Mouse (Mus musculus) lung, postnatal 25 days (tissue): ENCODE data around the gene Arsa.
"Not testable (repeated sequence)": the region's sequence is repeated elsewhere in the genome, so short reads cannot be mapped to it uniquely, and the experiment has no call there.

Experiments
- DNase-seq: peaks from one replicate; pipeline ENCODE4 v3.0.0; 2022; ENCODE audit warnings: low spot score

Arsa gene

GRCm38 (mm10) chr15:89453865-89454478 is 23.3 kb downstream of the Arsa start, which contains the start of gene Mapk8ip2:
TSS of gene Mapk8ip2 (plus strand) at chr15:89453913.
- no peak for DNase-seq

GRCm38 (mm10) chr15:89452906-89453864 is 24.0 kb downstream of the Arsa start:
- DNase-seq: peak; percentile 48

GRCm38 (mm10) chr15:89442486-89443070 is 34.6 kb downstream of the Arsa start:
- no peak for DNase-seq

GRCm38 (mm10) chr15:89435878-89436277 is 41.3 kb downstream of the Arsa start:
- no peak for DNase-seq

- DNase-seq: no peak
These were observed 43.1 kb downstream of the Arsa start for GRCm38 (mm10) chr15:89434136-89434535.

- no peak for DNase-seq
These were observed 44.3 kb downstream of the Arsa start for GRCm38 (mm10) chr15:89432946-89433345.

GRCm38 (mm10) chr15:89431806-89432205 is 45.4 kb downstream of the Arsa start:
- DNase-seq: no peak

- no peak for DNase-seq
These were observed 46.0 kb downstream of the Arsa start for GRCm38 (mm10) chr15:89431271-89431670.

GRCm38 (mm10) chr15:89430771-89431170 is 46.5 kb downstream of the Arsa start:
- DNase-seq: not testable (repeated sequence)

GRCm38 (mm10) chr15:89430341-89430740 is 46.9 kb downstream of the Arsa start:
- DNase-seq: no peak

- peak; percentile 94 for DNase-seq
These were observed 47.6 kb downstream of the Arsa start, which contains the start of the genes C730034F03Rik, Gm44502 and Chkb for GRCm38 (mm10) chr15:89429352-89430221. TSS of gene C730034F03Rik (plus strand) at chr15:89429589. TSS of gene Gm44502 (minus strand) at chr15:89429696. TSS of gene Chkb (minus strand) at chr15:89429908.

- DNase-seq: no peak
These were observed 48.3 kb downstream of the Arsa start for GRCm38 (mm10) chr15:89428821-89429351.

- DNase-seq: no peak
These were observed 49.0 kb downstream of the Arsa start for GRCm38 (mm10) chr15:89428136-89428790.

- DNase-seq: no peak
These were observed 50.5 kb downstream of the Arsa start for GRCm38 (mm10) chr15:89426716-89427115.

GRCm38 (mm10) chr15:89425711-89426121 is 51.5 kb downstream of the Arsa start, which contains the start of gene Cpt1b:
TSS of gene Cpt1b (minus strand) at chr15:89425863.
- DNase-seq: no peak

GRCm38 (mm10) chr15:89424621-89425020 is 52.6 kb downstream of the Arsa start:
- DNase-seq: no peak
